Mouse (Mus musculus) midbrain, embryonic 10.5 days (tissue): ENCODE results near the gene Arid3c. TPM values are rescaled to one million over a fixed set of nuclear protein-coding genes. Genes with fewer than 3 reads are reported as not detected.

Source experiments
- DNase-seq: peaks from one replicate; pipeline ENCODE4 v3.0.0-alpha.2; 2017; ENCODE audit warnings: low spot score
- H3K27ac ChIP-seq: fragments of 300-500 bp; sonication (generic); replicated peaks from 2 replicates; pipeline ENCODE4 v1.5.1; 2016; ENCODE audit warnings: mild to moderate bottlenecking
- H3K27me3 ChIP-seq: fragments of 300-500 bp; sonication (generic); 2 replicates; pipeline ENCODE4 v1.6.1; 2016; ENCODE audit warnings: low read depth, mild to moderate bottlenecking; ENCODE audit not compliant: poor library complexity, severe bottlenecking
- H3K36me3 ChIP-seq: fragments of 300-500 bp; sonication (generic); 2 replicates; pipeline ENCODE4 v1.6.1; 2016; ENCODE audit warnings: mild to moderate bottlenecking, moderate library complexity
- H3K4me1 ChIP-seq: fragments of 300-500 bp; sonication (generic); 2 replicates; pipeline ENCODE4 v1.6.1; 2016
- H3K4me3 ChIP-seq: fragments of 300-500 bp; sonication (generic); 2 replicates; pipeline ENCODE4 v1.5.1; 2016; ENCODE audit warnings: mild to moderate bottlenecking, moderate library complexity
- H3K9me3 ChIP-seq: fragments of 300-500 bp; sonication (generic); replicated peaks from 2 replicates; pipeline ENCODE4 v1.6.1; 2016; ENCODE audit warnings: mild to moderate bottlenecking
- WGBS: fragments of 180-500 bp; shearing (Covaris S2); methylation state at CpG from one replicate; pipeline ENCODE4 v1.1.7; 2016; 5-methylcytosine and 5-hydroxymethylcytosine counted together
- polyA plus RNA-seq: library from polyadenylated mRNA; unstranded; fragments of >200 nt; fragmentation: Nextera tagmentation; extraction: Ambion mirVana; gene quantifications from 2 replicates; pipeline ENCODE4 v1.2.1, GENCODE M21; 2016

Arid3c gene
- polyA plus RNA-seq, 1 experiment from 2014 or later: 0.28 TPM

- H3K36me3 ChIP-seq: no peaks in the 10 kb centered on the region
- H3K9me3 ChIP-seq: no peaks in the 10 kb centered on the region
- peak overlapping the region; percentile 57 for H3K4me3 ChIP-seq
- no peak for DNase-seq
- H3K27me3 ChIP-seq: no peaks in the 10 kb centered on the region
- 39% methylated on average over 6 of the region's 6 CpGs for WGBS
- H3K4me1 ChIP-seq: peaks cover 54% of the 10 kb centered on the region
- H3K27ac ChIP-seq: peak overlapping the region; percentile 84
These were observed 28.8 kb upstream of the Arid3c start for GRCm38 (mm10) chr4:41759656-41760287.

DNA sequence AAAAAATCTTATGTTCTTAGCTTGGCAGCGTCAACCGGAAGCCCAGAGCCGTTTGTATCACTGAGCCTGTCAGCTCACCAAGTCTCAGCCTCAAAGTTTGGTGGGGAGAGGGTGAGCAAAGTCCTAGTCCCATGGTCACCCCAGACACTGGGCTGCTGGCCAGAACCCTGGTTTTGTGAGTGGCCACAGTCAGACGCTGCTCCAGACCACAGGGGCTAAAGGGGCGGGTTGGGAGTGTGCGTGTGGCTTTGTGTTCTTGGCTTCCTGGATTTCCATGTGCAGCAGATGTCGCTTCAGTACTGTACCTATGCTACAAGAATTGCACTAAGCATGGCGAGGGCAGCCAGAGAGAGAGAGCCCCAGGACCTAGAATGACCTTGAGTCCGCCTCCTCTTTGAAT is 28.3 kb upstream of the Arid3c start:
- H3K27me3 ChIP-seq: no peaks in the 10 kb centered on the region
- 90% methylated on average over 9 of the region's 9 CpGs for WGBS
- H3K36me3 ChIP-seq: no peaks in the 10 kb centered on the region
- no peak for DNase-seq
- no peak overlapping the region for H3K4me3 ChIP-seq
- H3K9me3 ChIP-seq: no peaks in the 10 kb centered on the region
- H3K4me1 ChIP-seq: peaks cover 56% of the 10 kb centered on the region
- H3K27ac ChIP-seq: no peak overlapping the region

- Histone ChIP-seq H3K4me1 (peaks cover 56% of the 10 kb centered on the region), H3K27me3 (no peaks in the 10 kb centered on the region), H3K36me3 (no peaks in the 10 kb centered on the region), H3K9me3 (no peaks in the 10 kb centered on the region), H3K27ac (no peak overlapping the region), H3K4me3 (no peak overlapping the region)
- 93% methylated on average over 4 of the region's 4 CpGs for WGBS
- no peak for DNase-seq
These were observed 27.8 kb upstream of the Arid3c start for GRCm38 (mm10) chr4:41758701-41759100.

GRCm38 (mm10) chr4:41758021-41758420 is 27.1 kb upstream of the Arid3c start:
- 89% methylated on average over 11 of the region's 11 CpGs for WGBS
- H3K27me3 ChIP-seq: no peaks in the 10 kb centered on the region
- H3K4me1 ChIP-seq: peaks cover 56% of the 10 kb centered on the region
- no peaks in the 10 kb centered on the region for H3K36me3 ChIP-seq
- no peak overlapping the region for H3K27ac ChIP-seq
- H3K9me3 ChIP-seq: no peaks in the 10 kb centered on the region
- DNase-seq: no peak
- no peak overlapping the region for H3K4me3 ChIP-seq

DNA sequence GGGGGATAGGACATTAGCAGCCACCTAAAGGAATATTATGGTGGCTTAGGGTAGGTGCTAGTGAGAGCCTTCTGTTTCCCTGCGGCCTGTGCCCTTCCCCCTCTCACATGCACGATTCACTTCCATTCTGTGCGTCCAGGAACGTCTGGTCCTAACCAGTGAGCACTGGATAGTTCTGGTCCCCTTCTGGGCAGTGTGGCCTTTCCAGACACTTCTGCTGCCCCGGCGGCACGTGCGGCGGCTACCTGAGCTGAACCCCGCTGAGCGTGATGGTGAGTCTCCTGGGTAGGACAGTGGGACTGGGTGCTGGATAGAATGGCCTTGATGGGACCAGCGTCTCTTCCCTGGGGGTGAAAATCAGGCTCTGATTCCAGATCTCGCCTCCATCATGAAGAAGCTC is 26.4 kb upstream of the Arid3c start:
- Histone ChIP-seq H3K4me3 (no peak overlapping the region), H3K27ac (no peak overlapping the region), H3K4me1 (peaks cover 50% of the 10 kb centered on the region), H3K36me3 (no peaks in the 10 kb centered on the region), H3K9me3 (no peaks in the 10 kb centered on the region), H3K27me3 (no peaks in the 10 kb centered on the region)
- DNase-seq: no peak
- WGBS: 95% methylated on average over 13 of the region's 13 CpGs

DNA sequence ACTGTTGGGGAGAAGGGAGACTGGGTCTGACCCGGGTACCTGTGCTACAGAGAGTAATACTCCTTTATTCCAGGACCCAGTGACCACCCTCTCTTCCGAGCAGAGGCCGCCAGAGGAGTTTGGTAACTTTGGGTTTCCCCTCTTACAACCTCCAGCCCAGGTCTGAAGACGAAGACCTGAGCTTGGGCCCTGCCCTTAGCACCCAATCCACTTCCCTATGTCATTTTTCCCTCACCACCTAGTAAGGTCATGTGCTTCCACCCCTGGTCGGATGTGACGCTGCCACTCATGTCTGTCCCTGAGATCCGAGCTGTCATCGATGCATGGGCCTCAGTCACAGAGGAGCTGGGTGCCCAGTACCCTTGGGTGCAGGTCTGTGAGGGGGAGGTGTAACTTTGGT is 25.5 kb upstream of the Arid3c start:
- no peak for DNase-seq
- Histone ChIP-seq H3K36me3 (no peaks in the 10 kb centered on the region), H3K27ac (peak overlapping the region; percentile 86), H3K9me3 (no peaks in the 10 kb centered on the region), H3K4me3 (peak overlapping the region; percentile 80), H3K4me1 (peaks cover 41% of the 10 kb centered on the region), H3K27me3 (no peaks in the 10 kb centered on the region)
- 81% methylated on average over 8 of the region's 8 CpGs for WGBS

- no peaks in the 10 kb centered on the region for H3K36me3 ChIP-seq
- no peaks in the 10 kb centered on the region for H3K9me3 ChIP-seq
- peak; percentile 85 for DNase-seq
- peaks cover 33% of the 10 kb centered on the region for H3K4me1 ChIP-seq
- H3K27ac ChIP-seq: peak within 1 kb of the TSS; percentile 86
- peak within 1 kb of the TSS; percentile 80 for H3K4me3 ChIP-seq
- no peaks in the 10 kb centered on the region for H3K27me3 ChIP-seq
- under 1% methylated on average over 57 of the region's 57 CpGs for WGBS
These were observed 24.7 kb upstream of the Arid3c start, which contains the start of gene Sigmar1 for GRCm38 (mm10) chr4:41755338-41756305. Sigmar1 (minus strand) TSS chr4:41756157.

- Histone ChIP-seq H3K27ac (peak within 1 kb of the TSS; percentile 86), H3K4me1 (peaks cover 25% of the 10 kb centered on the region), H3K36me3 (no peaks in the 10 kb centered on the region), H3K9me3 (no peaks in the 10 kb centered on the region), H3K27me3 (no peaks in the 10 kb centered on the region), H3K4me3 (peak within 1 kb of the TSS; percentile 80)
- DNase-seq: no peak
- 13% methylated on average over 14 of the region's 14 CpGs for WGBS
These were observed 23.9 kb upstream of the Arid3c start, which contains the start of gene Galt for GRCm38 (mm10) chr4:41754797-41755337. Galt (plus strand) TSS chr4:41755228.

GRCm38 (mm10) chr4:41745021-41745420 is 14.1 kb upstream of the Arid3c start:
- WGBS: 68% methylated on average over 1 of the region's 1 CpGs
- Histone ChIP-seq H3K36me3 (no peaks in the 10 kb centered on the region), H3K27me3 (no peaks in the 10 kb centered on the region), H3K27ac (no peak overlapping the region), H3K4me1 (peaks cover 18% of the 10 kb centered on the region), H3K4me3 (no peak overlapping the region), H3K9me3 (peaks cover 18% of the 10 kb centered on the region)
- no peak for DNase-seq

DNA sequence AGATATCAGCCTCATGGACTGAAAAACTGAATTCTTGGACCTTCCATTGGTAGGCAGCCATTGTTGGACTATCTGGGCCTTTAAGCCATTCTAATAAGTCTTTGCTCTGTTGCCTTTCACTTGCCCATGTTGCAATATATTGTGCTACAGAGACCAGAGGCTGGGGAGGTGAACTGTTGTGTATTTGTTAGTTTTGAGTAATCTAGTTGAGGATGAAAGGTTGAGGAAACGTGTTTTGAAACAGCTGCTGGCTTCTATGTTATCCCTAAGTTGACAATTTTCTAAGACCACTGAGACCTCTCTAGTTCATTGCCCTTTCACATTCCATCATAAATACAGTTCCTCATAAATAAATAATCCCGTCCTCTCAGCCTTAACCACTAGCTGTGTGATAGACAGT is 13.2 kb upstream of the Arid3c start:
- H3K36me3 ChIP-seq: peaks cover 6% of the 10 kb centered on the region
- H3K27ac ChIP-seq: no peak overlapping the region
- no peak overlapping the region for H3K4me3 ChIP-seq
- H3K4me1 ChIP-seq: peaks cover 26% of the 10 kb centered on the region
- peaks cover 18% of the 10 kb centered on the region for H3K9me3 ChIP-seq
- 72% methylated on average over 2 of the region's 2 CpGs for WGBS
- H3K27me3 ChIP-seq: no peaks in the 10 kb centered on the region
- DNase-seq: no peak

GRCm38 (mm10) chr4:41741158-41741560 is 10.2 kb upstream of the Arid3c start:
- peaks cover 28% of the 10 kb centered on the region for H3K4me1 ChIP-seq

GRCm38 (mm10) chr4:41740380-41741157 is 9.6 kb upstream of the Arid3c start:
- Histone ChIP-seq H3K27ac (peak overlapping the region; percentile 89), H3K36me3 (peaks cover 18% of the 10 kb centered on the region), H3K4me3 (peak overlapping the region; percentile 73), H3K9me3 (peaks cover 6% of the 10 kb centered on the region), H3K4me1 (peaks cover 28% of the 10 kb centered on the region), H3K27me3 (no peaks in the 10 kb centered on the region)
- no peak for DNase-seq
- WGBS: 1% methylated on average over 48 of the region's 48 CpGs

More at GRCm38 (mm10) chr4:41741158-41741560, 10.2 kb upstream of the Arid3c start:
- peak; percentile 93 for DNase-seq
- no peaks in the 10 kb centered on the region for H3K27me3 ChIP-seq
- WGBS: under 1% methylated on average over 27 of the region's 27 CpGs
- peaks cover 18% of the 10 kb centered on the region for H3K36me3 ChIP-seq
- peak overlapping the region; percentile 89 for H3K27ac ChIP-seq
- H3K4me3 ChIP-seq: peak overlapping the region; percentile 73
- peaks cover 8% of the 10 kb centered on the region for H3K9me3 ChIP-seq
